Mouse (Mus musculus) T-helper 2 cell (primary cell): Measurements from ENCODE around the gene Hist1h3c.
"Not testable (repeated sequence)": the region's sequence is repeated elsewhere in the genome, so short reads cannot be mapped to it uniquely, and the experiment has no call there.

Source experiments
- in situ Hi-C: fragments of 300-600 bp; cut with MboI, MseI; formaldehyde crosslinking; loops from one replicate; pipeline ENCODE4 v1.15.1; 2025; ENCODE audit warnings: high pct_unique_total_duplicates

Hist1h3c gene

GRCm38 (mm10) chr13:23759251-23759771 lies 13.9 kb upstream of the Hist1h3c start:
- in situ Hi-C loops: loop anchor here (10.0 kb wide), 1 partner anchor 865 kb away; no protein-coding TSS in a partner anchor

- in situ Hi-C loops: loop anchor here (10.0 kb wide), 1 partner anchor 867 kb away; no protein-coding TSS in a partner anchor
Measured at GRCm38 (mm10) chr13:23757921-23758320, 12.5 kb upstream of the Hist1h3c start.

GRCm38 (mm10) chr13:23757211-23757773 lies 11.9 kb upstream of the Hist1h3c start:
- in situ Hi-C loops: loop anchor here (10.0 kb wide), 1 partner anchor 868 kb away; no protein-coding TSS in a partner anchor

- in situ Hi-C loops: loop anchor here (10.0 kb wide), 1 partner anchor 868 kb away; no protein-coding TSS in a partner anchor
Measured at GRCm38 (mm10) chr13:23756790-23757189, 11.4 kb upstream of the Hist1h3c start, which contains the start of gene Hist1h4b. Gene Hist1h4b, plus strand, starts transcription at chr13:23757013.

GRCm38 (mm10) chr13:23755000-23755399 lies 9.6 kb upstream of the Hist1h3c start:
- in situ Hi-C loops: loop anchor here (10.0 kb wide), 1 partner anchor 870 kb away; no protein-coding TSS in a partner anchor

- in situ Hi-C loops: loop anchor here (10.0 kb wide), 1 partner anchor 871 kb away; no protein-coding TSS in a partner anchor
Measured at GRCm38 (mm10) chr13:23753314-23754078, 8.1 kb upstream of the Hist1h3c start.

- in situ Hi-C loops: loop anchor here (10.0 kb wide), 1 partner anchor 872 kb away; no protein-coding TSS in a partner anchor
Measured at GRCm38 (mm10) chr13:23752742-23753172, 7.4 kb upstream of the Hist1h3c start.

GRCm38 (mm10) chr13:23752067-23752741 lies 6.8 kb upstream of the Hist1h3c start, which contains the start of gene Hist1h3b:
Gene Hist1h3b, plus strand, starts transcription at chr13:23752267.
- in situ Hi-C loops: loop anchor here (10.0 kb wide), 1 partner anchor 873 kb away; no protein-coding TSS in a partner anchor

GRCm38 (mm10) chr13:23751478-23751956 lies 6.1 kb upstream of the Hist1h3c start:
- in situ Hi-C loops: loop anchor here (10.0 kb wide), 1 partner anchor 873 kb away; no protein-coding TSS in a partner anchor

- in situ Hi-C loops: loop anchor here (10.0 kb wide), 1 partner anchor 874 kb away; no protein-coding TSS in a partner anchor
Measured at GRCm38 (mm10) chr13:23750839-23751477, 5.6 kb upstream of the Hist1h3c start, which contains the start of gene Hist1h2ab. Gene Hist1h2ab, plus strand, starts transcription at chr13:23751126.

- in situ Hi-C loops: loop anchor here (10.0 kb wide), 1 partner anchor 875 kb away; no protein-coding TSS in a partner anchor
Measured at GRCm38 (mm10) chr13:23749563-23750121, 4.2 kb upstream of the Hist1h3c start.

- in situ Hi-C loops: no loop called here
Measured at GRCm38 (mm10) chr13:23747892-23748288, 2.5 kb upstream of the Hist1h3c start.

GRCm38 (mm10) chr13:23747081-23747891 lies 1.9 kb upstream of the Hist1h3c start:
- in situ Hi-C loops: no loop called here

GRCm38 (mm10) chr13:23746201-23747080 lies 1.0 kb upstream of the Hist1h3c start, which contains the start of gene Hist1h2bb:
Gene Hist1h2bb, plus strand, starts transcription at chr13:23746734.
- in situ Hi-C loops: not testable (repeated sequence)

GRCm38 (mm10) chr13:23744421-23745380 lies 701 bp downstream of the Hist1h3c start:
- in situ Hi-C loops: no loop called here

GRCm38 (mm10) chr13:23743963-23744362 lies 1.4 kb downstream of the Hist1h3c start:
- in situ Hi-C loops: no loop called here

- in situ Hi-C loops: no loop called here
Measured at GRCm38 (mm10) chr13:23743215-23743614, 2.2 kb downstream of the Hist1h3c start.
